Mouse (Mus musculus) heart, embryonic 14.5 days (tissue): Measurements from ENCODE around the gene Fdps. TPM values are rescaled to one million over a fixed set of nuclear protein-coding genes. Genes with fewer than 3 reads are reported as not detected.

Source experiments
- ATAC-seq: fragments of 200-750 bp; cut with Nextera tagmentation; 2 replicates; pipeline ENCODE4 v1.8.0; 2017; ENCODE audit warnings: low read depth, moderate TSS enrichment; ENCODE audit not compliant: insufficient number of reproducible peaks, insufficient read depth, low FRiP score
- H3K27ac ChIP-seq, 2 experiments: fragments of 200-500 bp in 1 of 2; fragments of 300-500 bp in 1 of 2; sonication (generic) in 1 of 2; replicated peaks in 1 of 2; 2 replicates each; pipeline ENCODE4 v1.5.1; 2012 to 2014; ENCODE audit warnings: low read depth in 2 of 2, low read length in 2 of 2, control low read depth in 1 of 2, mild to moderate bottlenecking in 1 of 2, mixed read lengths in 1 of 2; ENCODE audit not compliant: control insufficient read depth in 1 of 2, insufficient read depth in 1 of 2
- H3K27me3 ChIP-seq: fragments of 300-500 bp; sonication (generic); 2 replicates; pipeline ENCODE4 v1.6.1; 2014; ENCODE audit warnings: mild to moderate bottlenecking, low read length, control low read depth; ENCODE audit not compliant: control insufficient read depth, insufficient read depth
- H3K36me3 ChIP-seq: fragments of 300-500 bp; sonication (generic); 2 replicates; pipeline ENCODE4 v1.6.1; 2014; ENCODE audit warnings: mild to moderate bottlenecking, control low read depth, low read length, mixed read lengths; ENCODE audit not compliant: control insufficient read depth, insufficient read depth
- H3K4me1 ChIP-seq, 2 experiments: fragments of 200-500 bp in 1 of 2; fragments of 300-500 bp in 1 of 2; sonication (generic) in 1 of 2; 2 replicates each; pipeline ENCODE4 v1.6.1; 2012 to 2014; ENCODE audit warnings: low read length in 2 of 2, control low read depth in 1 of 2, mixed read lengths in 1 of 2; ENCODE audit not compliant: control insufficient read depth in 2 of 2, insufficient read depth in 2 of 2
- H3K4me2 ChIP-seq: fragments of 300-500 bp; sonication (generic); 2 replicates; pipeline ENCODE4 v1.6.1; 2014; ENCODE audit warnings: mild to moderate bottlenecking, low read length
- H3K4me3 ChIP-seq, 2 experiments: fragments of 200-500 bp in 1 of 2; fragments of 300-500 bp in 1 of 2; sonication (generic) in 1 of 2; 2 replicates each; pipeline ENCODE4 v1.5.1; 2012 to 2014; ENCODE audit warnings: low read length in 2 of 2, mild to moderate bottlenecking in 2 of 2, control low read depth in 1 of 2, low read depth in 1 of 2, moderate library complexity in 1 of 2; ENCODE audit not compliant: control insufficient read depth in 1 of 2, insufficient read depth in 1 of 2
- H3K9ac ChIP-seq: fragments of 300-500 bp; sonication (generic); 2 replicates; pipeline ENCODE4 v1.6.1; 2014; ENCODE audit warnings: mild to moderate bottlenecking, low read length
- H3K9me3 ChIP-seq: fragments of 300-500 bp; sonication (generic); 2 replicates; pipeline ENCODE4 v1.6.1; 2016; ENCODE audit warnings: low read length, control low read depth; ENCODE audit not compliant: control insufficient read depth
- WGBS: fragments of 180-500 bp; shearing (Covaris S2); extraction: QIAGEN DNeasy Blood & Tissue Kit; methylation state at CpG from one replicate; pipeline ENCODE4 v1.1.7; 2014; 5-methylcytosine and 5-hydroxymethylcytosine counted together
- polyA plus RNA-seq: library from polyadenylated mRNA; unstranded; fragments of >200 nt; fragmentation: Nextera tagmentation; extraction: Ambion mirVana; gene quantifications from 2 replicates; pipeline ENCODE4 v1.2.1, GENCODE M21; 2014

Gene Fdps
- polyA plus RNA-seq, 1 experiment from 2014 or later, result 96.9 TPM

DNA sequence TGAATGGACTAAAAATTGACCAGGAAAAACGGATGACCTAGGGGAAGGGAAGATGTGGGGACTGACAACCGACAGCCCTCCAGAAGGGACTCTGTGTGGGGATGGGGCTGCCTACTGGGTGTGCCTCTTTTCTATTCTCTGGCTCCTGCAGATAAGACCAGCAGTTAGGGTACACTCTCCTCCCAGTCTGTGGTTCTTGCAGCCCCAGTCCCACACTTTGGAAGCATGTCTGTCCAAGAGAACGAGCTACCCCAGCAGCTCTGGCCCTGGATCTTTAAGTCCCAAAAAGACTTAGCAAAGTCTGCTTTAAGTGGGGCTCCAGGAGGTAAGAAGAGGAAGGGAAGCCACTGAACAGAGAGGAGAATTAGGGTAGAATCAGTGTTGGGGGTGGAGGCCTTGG lies 34.2 kb upstream of the Fdps start, which contains the start of gene Pklr:
Gene Pklr, plus strand, starts transcription at position 185 of the 400 bp plus-strand sequence.
- Histone ChIP-seq H3K36me3 (no peaks in the 10 kb centered on the region), H3K4me3 (no peak within 1 kb of the TSS), H3K9ac (no peak within 1 kb of the TSS), H3K4me2 (no peak within 1 kb of the TSS), H3K9me3 (no peaks in the 10 kb centered on the region), H3K4me1 (peaks cover 3 to 5% of the 10 kb centered on the region in 2 experiments; a peak in 1 of 4 replicates), H3K27ac (no peak within 1 kb of the TSS), H3K27me3 (no peaks in the 10 kb centered on the region)
- WGBS, result 45% methylated on average over 3 of the region's 3 CpGs
- ATAC-seq, result no peak

GRCm38 (mm10) chr3:89133752-89134151 lies 32.0 kb upstream of the Fdps start:
- Histone ChIP-seq H3K4me2 (no peak overlapping the region), H3K27me3 (no peaks in the 10 kb centered on the region), H3K27ac (no peak overlapping the region), H3K9me3 (no peaks in the 10 kb centered on the region), H3K36me3 (no peaks in the 10 kb centered on the region), H3K4me1 (peaks cover 3 to 5% of the 10 kb centered on the region in 2 experiments; a peak in 1 of 4 replicates), H3K9ac (no peak overlapping the region), H3K4me3 (no peak overlapping the region)
- WGBS, result 50% methylated on average over 1 of the region's 1 CpGs
- no peak for ATAC-seq

- WGBS, result 51% methylated on average over 7 of the region's 7 CpGs
- H3K4me2 ChIP-seq, result no peak overlapping the region
Observed at GRCm38 (mm10) chr3:89133063-89133450, 31.3 kb upstream of the Fdps start.

GRCm38 (mm10) chr3:89132285-89133062 lies 30.7 kb upstream of the Fdps start:
- Histone ChIP-seq H3K4me1 (peaks cover 3 to 5% of the 10 kb centered on the region in 2 experiments; a peak in 1 of 4 replicates), H3K9ac (peak overlapping the region; percentile 64), H3K27ac (no peak overlapping the region), H3K27me3 (no peaks in the 10 kb centered on the region), H3K9me3 (no peaks in the 10 kb centered on the region), H3K4me3 (peak overlapping the region; percentile 25 to 36), H3K4me2 (peak overlapping the region; percentile 80), H3K36me3 (no peaks in the 10 kb centered on the region)
- WGBS, result 12% methylated on average over 30 of the region's 30 CpGs
- ATAC-seq, result peak; percentile 50; the same call in 1 of the 2 replicates

More at GRCm38 (mm10) chr3:89133063-89133450, 31.3 kb upstream of the Fdps start:
- Histone ChIP-seq H3K36me3 (no peaks in the 10 kb centered on the region), H3K9me3 (no peaks in the 10 kb centered on the region), H3K4me1 (peaks cover 3 to 5% of the 10 kb centered on the region in 2 experiments; a peak in 1 of 4 replicates), H3K27me3 (no peaks in the 10 kb centered on the region), H3K27ac (no peak overlapping the region), H3K4me3 (no peak overlapping the region), H3K9ac (no peak overlapping the region)
- ATAC-seq, result no peak

GRCm38 (mm10) chr3:89131816-89132215 lies 30.1 kb upstream of the Fdps start:
- no peak for ATAC-seq
- no peaks in the 10 kb centered on the region for H3K9me3 ChIP-seq
- no peaks in the 10 kb centered on the region for H3K27me3 ChIP-seq
- H3K27ac ChIP-seq, result no peak overlapping the region
- H3K4me1 ChIP-seq, result peaks cover 3 to 5% of the 10 kb centered on the region in 2 experiments; a peak in 1 of 4 replicates
- H3K4me3 ChIP-seq, result peak overlapping the region in 1 of 2 experiments; percentile 36; a peak in 2 of 4 replicates
- 43% methylated on average over 4 of the region's 4 CpGs for WGBS
- H3K9ac ChIP-seq, result no peak overlapping the region
- no peaks in the 10 kb centered on the region for H3K36me3 ChIP-seq
- H3K4me2 ChIP-seq, result peak overlapping the region; percentile 80

DNA sequence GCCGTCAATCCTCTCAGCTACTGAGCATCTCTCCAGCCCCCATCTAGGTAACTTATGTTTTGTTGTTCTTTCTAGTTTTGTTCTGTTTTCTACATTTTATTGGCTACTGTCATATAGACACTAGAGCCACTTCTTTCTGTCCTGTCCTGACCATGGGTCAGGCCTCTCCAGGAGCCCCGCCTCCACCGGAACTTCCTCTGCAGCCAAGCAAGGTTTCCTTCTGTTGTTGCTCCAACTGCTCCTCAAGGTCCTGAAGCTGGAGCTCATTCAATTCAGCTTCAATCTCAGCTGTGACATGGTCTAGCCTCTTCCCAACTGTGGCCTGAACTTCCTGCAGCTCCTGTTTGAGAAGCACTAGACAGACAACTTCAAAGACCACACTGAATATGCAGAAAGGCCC lies 28.1 kb upstream of the Fdps start:
- 85% methylated on average over 3 of the region's 3 CpGs for WGBS
- Histone ChIP-seq H3K4me1 (peaks cover 3 to 5% of the 10 kb centered on the region in 2 experiments; a peak in 1 of 4 replicates), H3K4me3 (no peak overlapping the region), H3K27ac (no peak overlapping the region), H3K4me2 (no peak overlapping the region), H3K27me3 (no peaks in the 10 kb centered on the region), H3K9ac (no peak overlapping the region), H3K9me3 (no peaks in the 10 kb centered on the region), H3K36me3 (no peaks in the 10 kb centered on the region)
- ATAC-seq, result no peak

DNA sequence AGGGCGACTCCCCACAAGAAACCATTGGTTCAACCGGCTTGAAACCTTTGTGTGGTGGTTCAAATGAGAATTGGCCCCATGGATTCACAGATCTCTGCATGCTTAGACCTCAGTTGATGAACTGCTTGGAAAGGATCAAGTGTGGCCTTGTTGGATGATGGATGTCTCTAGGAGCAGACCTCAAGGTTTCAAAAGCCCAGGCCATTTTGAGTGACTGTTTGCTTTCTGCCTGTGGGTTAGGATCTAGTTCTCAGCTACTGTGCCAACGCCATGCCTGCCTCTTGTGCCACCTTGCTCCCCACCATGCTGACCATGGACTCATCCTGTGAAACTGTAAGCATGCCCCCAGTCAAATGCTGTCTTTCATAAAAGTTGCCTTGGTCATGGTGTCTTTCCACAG lies 24.2 kb upstream of the Fdps start:
- WGBS, result 86% methylated on average over 3 of the region's 3 CpGs
- Histone ChIP-seq H3K36me3 (no peaks in the 10 kb centered on the region), H3K4me1 (peaks cover 10% of the 10 kb centered on the region in 2 experiments), H3K27ac (no peak overlapping the region), H3K9me3 (no peaks in the 10 kb centered on the region), H3K4me2 (no peak overlapping the region), H3K27me3 (no peaks in the 10 kb centered on the region), H3K4me3 (no peak overlapping the region), H3K9ac (no peak overlapping the region)
- no peak for ATAC-seq
